Mouse (Mus musculus) thymus, adult 2 months (tissue): ENCODE data around the gene Tshz2. TPM values are rescaled to one million over a fixed set of nuclear protein-coding genes. Genes with fewer than 3 reads are reported as not detected.

Experiments
- DNase-seq: peaks from one replicate; pipeline ENCODE4 v3.0.0; 2021
- H3K27ac ChIP-seq: fragments of 200-500 bp; 2 replicates; pipeline ENCODE4 v1.5.1; 2012; ENCODE audit warnings: low read length, control low read depth; ENCODE audit not compliant: control insufficient read depth, insufficient read depth
- H3K27me3 ChIP-seq: fragments of 200-500 bp; 2 replicates; pipeline ENCODE4 v1.6.1; 2012; ENCODE audit warnings: mild to moderate bottlenecking, low read length, moderate library complexity, mixed read lengths; ENCODE audit not compliant: control insufficient read depth, insufficient read depth
- H3K36me3 ChIP-seq: fragments of 200-500 bp; 2 replicates; pipeline ENCODE4 v1.6.1; 2012; ENCODE audit warnings: mild to moderate bottlenecking, low read length, moderate library complexity; ENCODE audit not compliant: control insufficient read depth, insufficient read depth
- H3K4me1 ChIP-seq: fragments of 200-500 bp; replicated peaks from 2 replicates; pipeline ENCODE4 v1.6.1; 2012; ENCODE audit warnings: low read length; ENCODE audit not compliant: control insufficient read depth, insufficient read depth
- H3K4me3 ChIP-seq: fragments of 200-500 bp; 2 replicates; pipeline ENCODE4 v1.5.1; 2012; ENCODE audit warnings: mild to moderate bottlenecking, low read length, control low read depth, moderate library complexity; ENCODE audit not compliant: control insufficient read depth, insufficient read depth
- CTCF ChIP-seq: fragments of 200-500 bp; IDR thresholded peaks from 2 replicates; pipeline ENCODE4 v1.5.1; 2012; ENCODE audit warnings: mild to moderate bottlenecking, control low read depth, low read length, moderate library complexity, borderline replicate concordance; ENCODE audit not compliant: control insufficient read depth, poor library complexity, insufficient read depth; ENCODE audit errors: extremely low read depth
- POLR2A ChIP-seq: fragments of 200-500 bp; IDR thresholded peaks from 2 replicates; pipeline ENCODE4 v1.6.1; 2012; ENCODE audit warnings: mild to moderate bottlenecking, low read length, control low read depth, moderate library complexity; ENCODE audit not compliant: control insufficient read depth, poor library complexity, insufficient read depth; ENCODE audit errors: extremely low read depth
- WGBS: fragments of 180-500 bp; shearing (Covaris S2); methylation state at CpG from one replicate; pipeline ENCODE4 v1.1.7; 2018; 5-methylcytosine and 5-hydroxymethylcytosine counted together
- polyA plus RNA-seq: library from polyadenylated mRNA; depleted of rRNA; stranded (reverse); fragments of >200 nt; gene quantifications from 2 replicates; pipeline ENCODE4 v1.2.3, GENCODE M21; 2012

Tshz2 gene
- polyA plus RNA-seq, 1 experiment = 2.5 TPM

GRCm38 (mm10) chr2:169837031-169837605 is 204.3 kb downstream of the Tshz2 start:
- no peak for TF ChIP-seq POLR2A
- H3K27me3 ChIP-seq = no peaks in the 10 kb centered on the region
- no peaks in the 10 kb centered on the region for H3K4me1 ChIP-seq
- H3K27ac ChIP-seq = no peak overlapping the region
- no peaks in the 10 kb centered on the region for H3K36me3 ChIP-seq
- H3K4me3 ChIP-seq = no peak overlapping the region
- 94% methylated on average over 7 of the region's 7 CpGs for WGBS
- DNase-seq = no peak

GRCm38 (mm10) chr2:169838521-169838920 is 205.7 kb downstream of the Tshz2 start:
- no peak for DNase-seq
- no peak for TF ChIP-seq CTCF
- no peak for TF ChIP-seq POLR2A
- Histone ChIP-seq H3K4me1 (no peaks in the 10 kb centered on the region), H3K4me3 (no peak overlapping the region), H3K27me3 (no peaks in the 10 kb centered on the region), H3K27ac (no peak overlapping the region), H3K36me3 (no peaks in the 10 kb centered on the region)
- WGBS = 96% methylated on average over 13 of the region's 13 CpGs

GRCm38 (mm10) chr2:169841442-169841841 is 208.6 kb downstream of the Tshz2 start:
- Histone ChIP-seq H3K4me1 (no peaks in the 10 kb centered on the region), H3K36me3 (no peaks in the 10 kb centered on the region), H3K4me3 (no peak overlapping the region), H3K27me3 (no peaks in the 10 kb centered on the region), H3K27ac (no peak overlapping the region)
- TF ChIP-seq CTCF (no peak), POLR2A (no peak)
- 91% methylated on average over 10 of the region's 10 CpGs for WGBS
- no peak for DNase-seq

GRCm38 (mm10) chr2:169842494-169842893 is 209.7 kb downstream of the Tshz2 start:
- Histone ChIP-seq H3K4me3 (no peak overlapping the region), H3K36me3 (no peaks in the 10 kb centered on the region), H3K27ac (no peak overlapping the region), H3K27me3 (no peaks in the 10 kb centered on the region), H3K4me1 (no peaks in the 10 kb centered on the region; the same call in 1 of the 2 replicates)
- 78% methylated on average over 6 of the region's 6 CpGs for WGBS
- TF ChIP-seq CTCF (no peak), POLR2A (no peak)
- no peak for DNase-seq

GRCm38 (mm10) chr2:169843553-169843952 is 210.7 kb downstream of the Tshz2 start:
- WGBS = 94% methylated on average over 6 of the region's 6 CpGs

GRCm38 (mm10) chr2:169849077-169849476 is 216.3 kb downstream of the Tshz2 start:
- no peaks in the 10 kb centered on the region for H3K27me3 ChIP-seq
- H3K4me1 ChIP-seq = no peaks in the 10 kb centered on the region; the same call in 1 of the 2 replicates
- DNase-seq = peak; percentile 60
- no peaks in the 10 kb centered on the region for H3K36me3 ChIP-seq
- H3K27ac ChIP-seq = no peak overlapping the region
- 34% methylated on average over 7 of the region's 7 CpGs for WGBS
- no peak overlapping the region for H3K4me3 ChIP-seq
- peak; percentile 82 for TF ChIP-seq CTCF
- no peak for TF ChIP-seq POLR2A

More at GRCm38 (mm10) chr2:169843553-169843952, 210.7 kb downstream of the Tshz2 start:
- H3K27ac ChIP-seq = no peak overlapping the region
- H3K4me3 ChIP-seq = no peak overlapping the region
- H3K36me3 ChIP-seq = no peaks in the 10 kb centered on the region
- no peak for DNase-seq
- H3K4me1 ChIP-seq = no peaks in the 10 kb centered on the region; the same call in 1 of the 2 replicates
- H3K27me3 ChIP-seq = no peaks in the 10 kb centered on the region
- TF ChIP-seq CTCF (no peak), POLR2A (no peak)

GRCm38 (mm10) chr2:169849541-169849940 is 216.7 kb downstream of the Tshz2 start:
- Histone ChIP-seq H3K36me3 (no peaks in the 10 kb centered on the region), H3K4me1 (no peaks in the 10 kb centered on the region; the same call in 1 of the 2 replicates), H3K27ac (no peak overlapping the region), H3K4me3 (no peak overlapping the region), H3K27me3 (no peaks in the 10 kb centered on the region)
- no peak for DNase-seq
- 83% methylated on average over 3 of the region's 3 CpGs for WGBS
- TF ChIP-seq POLR2A (no peak), CTCF (no peak)
